Mouse (Mus musculus) G1E (cell line): ENCODE results near the gene Cks2.

Source experiments
- CTCF ChIP-seq: IDR thresholded peaks from 2 replicates; pipeline ENCODE4 v1.5.1; 2012; ENCODE audit warnings: low read depth, low read length, inconsistent platforms, mixed read lengths
- TAL1 ChIP-seq: conservative IDR thresholded peaks from 2 replicates; pipeline ENCODE4 v1.6.1; 2012; ENCODE audit warnings: low read depth, low read length, inconsistent platforms, mixed read lengths

- TF ChIP-seq CTCF (no peak), TAL1 (no peak)
Measured at GRCm38 (mm10) chr13:51642171-51642778, 2.8 kb upstream of the Cks2 start.
